Mouse (Mus musculus): ENCODE results near the gene Lsm7.

GRCm38 (mm10) chr10:80904004-80904693 lies 49.1 kb upstream of the Lsm7 start:
- TF ChIP-seq CTCF (IDR thresholded peaks at IDR 0.05; ENCODE audit: insufficient read depth, low read length) (no peak), POLR2A (IDR thresholded peaks at IDR 0.05; ENCODE audit: borderline replicate concordance, extremely low read depth, low read depth, low read length) (no peak)

All from lung, adult 2 months (tissue).